Mouse (Mus musculus) C2C12 (cell line): Measurements from ENCODE around the gene Ppara. TPM values are rescaled to one million over a fixed set of nuclear protein-coding genes. Genes with fewer than 3 reads are reported as not detected.

Source experiments
- H3K27me3 ChIP-seq: one replicate; pipeline ENCODE4 v1.6.1; 2011; ENCODE audit not compliant: control insufficient read depth, insufficient read depth, insufficient read length
- H3K36me3 ChIP-seq: one replicate; pipeline ENCODE4 v1.6.1; 2011; ENCODE audit not compliant: control insufficient read depth, insufficient read depth
- H3K4me3 ChIP-seq: one replicate; pipeline ENCODE4 v1.5.1; 2011; ENCODE audit warnings: mild to moderate bottlenecking, control low read depth; ENCODE audit not compliant: poor library complexity, insufficient read depth, severe bottlenecking
- H3K79me2 ChIP-seq: one replicate; pipeline ENCODE4 v1.6.1; 2011; ENCODE audit not compliant: control insufficient read depth, insufficient read depth
- H3K79me3 ChIP-seq: one replicate; pipeline ENCODE4 v1.6.1; 2011; ENCODE audit warnings: low read depth, control low read depth
- H3ac ChIP-seq: one replicate; pipeline ENCODE3; 2011; ENCODE audit warnings: low read depth; ENCODE audit not compliant: control insufficient read depth, insufficient read length
- CEBPB ChIP-seq: IDR thresholded peaks from one replicate; pipeline ENCODE4 v1.6.1; 2011; ENCODE audit warnings: low read depth, mild to moderate bottlenecking, control low read depth, moderate library complexity
- CTCF ChIP-seq: IDR thresholded peaks from one replicate; pipeline ENCODE4 v1.5.1; 2011; ENCODE audit not compliant: control insufficient read depth, insufficient read depth, insufficient read length
- FOSL1 ChIP-seq: IDR thresholded peaks from one replicate; pipeline ENCODE4 v1.8.0; 2011; ENCODE audit warnings: mild to moderate bottlenecking, low read length; ENCODE audit not compliant: poor library complexity, insufficient read depth, severe bottlenecking
- MAX ChIP-seq: IDR thresholded peaks from one replicate; pipeline ENCODE4 v1.6.1; 2011; ENCODE audit warnings: mild to moderate bottlenecking, control low read depth
- MYOD1 ChIP-seq: IDR thresholded peaks from one replicate; pipeline ENCODE4 v1.6.1; 2011; ENCODE audit warnings: low read depth; ENCODE audit not compliant: control insufficient read depth, insufficient read length
- MYOG ChIP-seq: IDR thresholded peaks from one replicate; pipeline ENCODE4 v1.6.1; 2011; ENCODE audit not compliant: control insufficient read depth, insufficient read length; ENCODE audit errors: extremely low read depth
- USF1 ChIP-seq: IDR thresholded peaks from one replicate; pipeline ENCODE4 v1.6.1; 2011; ENCODE audit warnings: low read depth, mild to moderate bottlenecking, control low read depth, moderate library complexity
- polyA plus RNA-seq: library from polyadenylated mRNA; unstranded; fragments of >200 nt; fragmentation: generic; extraction: Trizol; gene quantifications from one replicate; pipeline ENCODE4 v1.2.1, GENCODE M21; 2012; ENCODE audit warnings: missing spikeins

Ppara gene
- polyA plus RNA-seq, 1 experiment, result 0.08 TPM

DNA sequence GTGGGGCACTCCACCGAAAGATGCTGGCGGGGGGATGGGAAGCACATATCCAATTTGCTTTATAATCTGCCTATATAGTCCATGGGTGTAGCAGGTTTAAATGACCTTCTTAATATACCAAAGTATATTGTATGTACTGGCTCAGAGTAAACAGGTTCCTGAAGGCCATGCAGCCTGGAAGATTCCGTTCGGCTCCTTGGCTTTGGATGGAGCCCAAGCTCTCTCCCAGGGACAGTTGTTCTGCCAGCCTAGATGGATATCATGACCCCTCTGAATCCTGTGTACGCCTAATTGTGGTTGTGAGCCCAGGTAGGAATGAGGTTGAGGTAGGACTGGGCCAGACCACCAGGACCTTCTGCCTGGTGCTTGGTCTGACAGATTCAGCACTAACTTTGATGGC lies 43.9 kb upstream of the Ppara start:
- peaks cover 98% of the 10 kb centered on the region for H3K36me3 ChIP-seq
- no peak overlapping the region for H3ac ChIP-seq
- H3K27me3 ChIP-seq, result no peaks in the 10 kb centered on the region
- TF ChIP-seq CEBPB (no peak), MYOD1 (no peak), FOSL1 (no peak), USF1 (no peak), MAX (no peak), CTCF (no peak), MYOG (no peak)
- peaks cover 97% of the 10 kb centered on the region for H3K79me3 ChIP-seq
- peaks cover 100% of the 10 kb centered on the region for H3K79me2 ChIP-seq
- no peak overlapping the region for H3K4me3 ChIP-seq

DNA sequence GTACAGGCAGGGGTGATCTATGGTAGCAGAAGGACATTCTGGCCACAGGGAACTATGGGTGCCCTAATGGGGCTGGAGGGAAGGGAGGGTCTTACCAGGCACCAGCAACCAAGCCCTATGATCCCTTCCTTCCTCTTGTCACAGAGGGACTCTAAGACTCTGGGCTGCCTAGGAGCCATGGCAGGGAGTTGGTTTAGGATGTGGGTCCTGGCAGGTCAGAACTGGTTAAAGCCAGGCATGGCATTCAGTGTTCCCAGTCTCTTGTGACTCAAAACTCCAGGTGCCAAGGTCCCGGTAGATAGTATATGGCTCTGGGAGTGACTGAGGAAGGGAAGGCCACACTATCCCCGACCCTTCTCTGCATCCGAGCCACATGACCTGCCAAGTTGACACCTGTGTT lies 41.7 kb upstream of the Ppara start:
- H3K4me3 ChIP-seq, result no peak overlapping the region
- TF ChIP-seq MAX (no peak), MYOG (no peak), USF1 (no peak), CEBPB (no peak), MYOD1 (no peak), CTCF (no peak), FOSL1 (no peak)
- peaks cover 93% of the 10 kb centered on the region for H3K79me3 ChIP-seq
- no peak overlapping the region for H3ac ChIP-seq
- H3K27me3 ChIP-seq, result no peaks in the 10 kb centered on the region
- H3K36me3 ChIP-seq, result peaks cover 100% of the 10 kb centered on the region
- H3K79me2 ChIP-seq, result peaks cover 100% of the 10 kb centered on the region

DNA sequence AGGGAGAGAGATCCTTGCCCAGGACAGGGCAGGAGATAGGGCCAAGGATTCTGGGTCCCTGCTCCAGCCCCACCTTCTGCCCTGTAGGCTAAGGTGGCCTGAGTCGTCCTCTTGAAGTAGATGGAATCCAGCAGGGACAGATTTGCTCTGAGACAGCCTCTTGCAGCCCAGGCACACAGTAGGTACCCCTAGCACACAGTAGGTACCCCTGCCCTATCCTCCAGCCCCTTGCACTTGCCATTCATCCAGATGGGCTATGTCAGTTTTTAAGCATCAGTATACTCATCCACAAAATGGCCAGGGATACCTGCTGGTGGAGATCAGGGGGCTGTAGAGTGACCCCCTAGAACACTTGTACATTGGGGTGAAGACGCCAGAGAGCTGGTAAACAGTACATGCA lies 41.0 kb upstream of the Ppara start:
- H3ac ChIP-seq, result no peak overlapping the region
- H3K36me3 ChIP-seq, result peaks cover 100% of the 10 kb centered on the region
- peaks cover 93% of the 10 kb centered on the region for H3K79me3 ChIP-seq
- TF ChIP-seq MYOG (no peak), CEBPB (no peak), CTCF (no peak), MAX (no peak), MYOD1 (no peak), FOSL1 (no peak), USF1 (no peak)
- no peak overlapping the region for H3K4me3 ChIP-seq
- H3K27me3 ChIP-seq, result no peaks in the 10 kb centered on the region
- H3K79me2 ChIP-seq, result peaks cover 100% of the 10 kb centered on the region

DNA sequence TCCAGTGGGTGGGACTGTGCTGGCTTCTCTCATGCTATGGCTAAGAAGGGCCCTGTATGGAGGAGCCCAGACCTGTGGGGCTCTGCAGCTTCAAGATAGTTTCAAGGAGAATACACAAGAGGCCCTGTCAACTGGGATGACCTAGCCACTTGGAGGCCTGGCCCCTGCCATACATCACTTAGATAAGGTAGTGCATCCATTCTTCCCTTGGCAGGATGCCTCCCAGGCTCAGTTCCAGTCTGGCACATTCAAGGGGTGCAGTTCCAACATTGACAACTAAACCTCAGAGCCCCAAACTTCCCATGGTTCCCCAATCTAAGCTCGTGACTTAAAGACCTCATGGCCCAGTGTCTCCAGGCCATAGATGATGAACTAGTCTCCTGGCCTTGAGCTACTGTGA lies 40.4 kb upstream of the Ppara start:
- H3K79me3 ChIP-seq, result peaks cover 92% of the 10 kb centered on the region
- H3K27me3 ChIP-seq, result no peaks in the 10 kb centered on the region
- H3K4me3 ChIP-seq, result no peak overlapping the region
- peaks cover 100% of the 10 kb centered on the region for H3K36me3 ChIP-seq
- H3ac ChIP-seq, result no peak overlapping the region
- H3K79me2 ChIP-seq, result peaks cover 100% of the 10 kb centered on the region
- TF ChIP-seq CTCF (no peak), MYOD1 (no peak), MAX (no peak), USF1 (no peak), MYOG (no peak), CEBPB (no peak), FOSL1 (no peak)

DNA sequence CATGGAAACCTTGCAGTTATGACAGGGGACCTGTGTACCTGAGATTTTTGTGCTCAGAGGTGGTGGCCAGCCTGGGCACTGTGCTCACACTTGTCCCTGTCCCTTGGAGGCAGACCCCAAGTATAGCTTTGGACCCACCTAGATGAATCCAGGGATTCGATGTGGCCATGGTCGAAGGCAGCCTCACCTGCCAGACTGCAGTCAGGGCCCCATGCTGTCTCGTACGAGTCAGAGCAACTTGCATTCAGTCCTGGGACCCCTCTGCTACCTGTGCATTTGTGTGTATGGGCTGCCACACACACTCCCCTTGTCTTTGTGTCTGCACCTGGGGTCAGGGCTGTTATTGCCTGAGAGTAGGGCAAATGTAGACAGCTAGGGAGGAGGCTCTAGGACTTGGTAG lies 39.5 kb upstream of the Ppara start:
- Histone ChIP-seq H3K4me3 (no peak overlapping the region), H3K79me3 (peaks cover 88% of the 10 kb centered on the region), H3ac (no peak overlapping the region), H3K27me3 (no peaks in the 10 kb centered on the region), H3K36me3 (peaks cover 100% of the 10 kb centered on the region), H3K79me2 (peaks cover 100% of the 10 kb centered on the region)
- TF ChIP-seq CTCF, result no peak
- no peak for TF ChIP-seq MAX
- no peak for TF ChIP-seq MYOG
- no peak for TF ChIP-seq MYOD1
- TF ChIP-seq USF1, result no peak
- no peak for TF ChIP-seq CEBPB
- no peak for TF ChIP-seq FOSL1

DNA sequence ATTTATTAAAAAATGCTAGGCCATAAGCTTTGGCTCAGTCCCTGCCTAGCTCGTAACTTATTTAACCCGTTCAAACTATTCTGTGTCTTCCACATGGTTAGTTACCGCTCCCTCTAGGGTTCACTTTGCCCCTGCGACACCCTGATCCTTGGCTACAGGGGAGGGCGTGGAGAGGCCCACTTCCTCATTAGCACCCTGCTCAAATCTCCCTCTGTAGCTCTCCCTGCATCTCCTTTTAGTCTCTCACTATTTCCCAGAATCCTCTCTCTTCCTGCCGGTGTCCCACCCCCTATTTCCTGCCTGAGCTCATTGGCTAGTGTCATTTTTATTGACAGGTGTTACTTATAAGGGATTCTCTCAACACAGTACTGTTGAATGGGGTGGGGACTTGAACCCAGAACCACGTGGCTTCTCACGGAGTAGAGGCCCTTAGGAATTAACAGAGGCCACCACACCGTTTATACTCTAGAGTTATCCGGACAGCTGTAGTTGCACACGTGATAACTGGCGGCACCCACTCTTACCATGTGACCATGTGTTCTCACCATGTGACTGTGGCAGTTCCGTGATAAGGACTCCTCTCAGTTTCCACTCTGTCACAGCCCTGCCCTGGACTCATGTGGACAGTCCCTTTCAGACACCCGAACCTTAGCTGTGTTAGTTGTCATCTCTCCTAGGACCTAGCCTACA lies 36.3 kb upstream of the Ppara start:
- Histone ChIP-seq H3K36me3 (peaks cover 100% of the 10 kb centered on the region), H3K79me2 (peaks cover 100% of the 10 kb centered on the region), H3K79me3 (peaks cover 66% of the 10 kb centered on the region), H3K27me3 (no peaks in the 10 kb centered on the region), H3K4me3 (no peak overlapping the region), H3ac (no peak overlapping the region)
- peak; percentile 85 for TF ChIP-seq USF1
- TF ChIP-seq MAX, result no peak
- TF ChIP-seq FOSL1, result no peak
- no peak for TF ChIP-seq CTCF
- TF ChIP-seq MYOD1, result peak; percentile 10
- TF ChIP-seq MYOG, result no peak
- no peak for TF ChIP-seq CEBPB
